Mouse (Mus musculus) brain, adult 2 months (tissue): ENCODE results near the gene Aldh9a1.

ENCODE experiments used
- DNase-seq: peaks from one replicate; pipeline ENCODE4 v3.0.0; 2011; ENCODE audit warnings: low read depth, low spot score

The Aldh9a1 gene

DNA sequence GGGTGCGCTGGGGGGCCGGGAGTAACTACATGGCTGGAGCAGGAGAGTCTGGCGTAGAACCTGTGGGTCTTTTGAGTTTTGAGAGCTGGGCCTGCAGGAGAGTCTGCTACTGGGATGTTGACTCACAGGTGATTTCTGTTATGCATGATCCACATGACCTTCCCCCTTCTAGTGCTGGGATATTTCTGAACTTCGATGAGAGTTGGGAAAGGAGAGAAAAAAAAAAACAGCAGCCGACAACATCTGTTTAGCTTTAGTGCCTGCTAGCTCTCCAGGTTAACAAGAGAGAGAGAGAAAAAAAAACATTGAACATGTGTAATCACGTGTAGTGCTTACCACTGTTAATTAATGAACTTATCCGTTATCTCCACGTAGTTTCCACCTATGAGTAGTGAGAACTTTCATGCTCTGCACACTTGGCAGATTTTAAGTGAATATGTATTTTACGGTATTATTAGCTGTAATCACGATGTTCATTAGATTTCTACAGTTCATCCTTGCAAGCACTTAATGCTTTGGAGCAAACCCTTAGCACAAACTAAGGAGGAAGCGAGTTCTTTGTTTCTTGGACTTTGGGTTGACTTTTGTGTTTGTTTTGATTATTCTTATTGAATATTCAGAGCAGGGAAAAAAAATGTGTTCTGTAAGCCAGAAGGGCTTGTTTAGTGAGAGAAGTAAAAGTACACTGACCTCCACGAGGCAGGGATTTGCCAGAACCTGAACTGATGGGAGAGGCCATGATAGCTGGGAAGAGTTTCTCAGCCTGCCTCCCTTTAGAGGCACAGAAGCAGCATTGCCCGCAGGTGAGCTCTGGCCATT lies 1.0 kb downstream of the Aldh9a1 start:
- no peak for DNase-seq

DNA sequence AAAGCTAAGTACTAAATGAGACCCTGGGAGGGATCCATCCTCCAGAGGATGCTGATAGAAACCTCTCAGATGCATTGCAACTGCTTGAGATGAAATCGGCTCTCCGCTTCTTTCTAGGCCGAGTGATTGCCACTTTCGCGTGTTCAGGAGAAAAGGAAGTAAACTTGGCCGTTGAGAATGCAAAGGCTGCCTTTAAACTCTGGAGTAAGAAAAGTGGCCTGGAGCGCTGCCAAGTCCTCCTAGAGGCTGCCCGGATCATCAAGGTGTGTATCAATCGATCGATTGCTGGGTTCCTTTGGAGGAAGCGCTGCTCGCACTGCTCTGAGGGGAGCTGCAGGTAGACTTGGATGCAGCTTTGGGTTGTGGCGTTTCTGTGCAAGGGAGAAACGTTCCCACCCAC lies 2.6 kb downstream of the Aldh9a1 start:
- no peak for DNase-seq

DNA sequence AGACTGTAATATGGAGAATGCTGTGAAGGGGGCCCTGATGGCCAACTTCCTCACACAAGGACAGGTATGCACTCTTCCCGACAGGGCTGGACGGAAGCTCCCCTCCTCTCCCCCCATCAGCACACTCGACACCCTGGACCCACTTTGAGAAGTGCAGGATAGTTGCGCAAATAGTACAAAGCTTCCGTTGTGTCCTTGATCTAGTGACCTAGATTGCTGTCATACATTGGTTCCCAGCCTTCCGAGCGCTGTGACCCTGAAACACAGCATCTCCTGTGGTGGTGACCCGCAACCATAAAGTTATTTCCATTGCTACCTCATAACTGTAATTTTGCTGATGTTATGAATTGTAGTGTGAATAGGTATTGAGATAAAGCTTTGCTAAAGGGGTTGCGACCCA lies 7.6 kb downstream of the Aldh9a1 start:
- no peak for DNase-seq

DNA sequence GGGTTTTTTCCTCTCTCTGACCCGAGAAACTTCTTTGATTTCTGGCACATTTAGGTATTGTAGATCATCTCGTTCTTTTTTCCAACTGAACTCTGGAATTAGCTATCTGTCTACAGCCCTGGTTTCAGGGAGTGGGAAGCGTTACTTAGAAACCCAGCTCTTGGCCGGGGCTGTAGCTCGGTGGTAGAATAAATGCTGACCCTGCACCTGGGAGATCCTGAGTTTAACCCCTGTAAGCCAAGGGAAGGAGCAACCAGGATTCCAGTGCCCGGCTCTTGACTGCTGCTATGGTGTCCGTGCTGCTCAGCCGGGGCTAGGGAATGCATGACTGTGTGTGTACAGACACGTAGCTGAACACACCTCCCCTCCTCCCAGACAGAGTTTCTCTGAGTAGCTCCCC lies 8.9 kb downstream of the Aldh9a1 start:
- no peak for DNase-seq

DNA sequence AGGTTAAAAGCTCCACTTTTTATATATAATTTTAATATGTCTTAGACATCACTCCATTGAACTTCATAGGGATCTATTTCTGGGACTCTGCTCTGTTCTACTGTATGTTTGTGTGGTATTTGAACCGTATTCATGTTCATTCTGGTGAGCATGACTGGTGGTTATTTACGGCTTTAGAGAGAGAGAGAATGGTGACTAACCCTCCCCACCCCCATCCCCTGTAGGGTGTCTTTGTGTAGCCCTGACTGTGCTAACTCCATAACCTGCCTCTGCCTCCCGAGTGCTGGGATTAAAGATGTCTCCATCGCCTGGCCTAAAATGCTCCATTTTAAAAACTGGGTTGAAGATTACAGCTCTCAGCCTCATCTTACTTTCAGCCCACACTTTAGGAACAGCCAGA lies 10.5 kb downstream of the Aldh9a1 start:
- DNase-seq, result peak; percentile 58

DNA sequence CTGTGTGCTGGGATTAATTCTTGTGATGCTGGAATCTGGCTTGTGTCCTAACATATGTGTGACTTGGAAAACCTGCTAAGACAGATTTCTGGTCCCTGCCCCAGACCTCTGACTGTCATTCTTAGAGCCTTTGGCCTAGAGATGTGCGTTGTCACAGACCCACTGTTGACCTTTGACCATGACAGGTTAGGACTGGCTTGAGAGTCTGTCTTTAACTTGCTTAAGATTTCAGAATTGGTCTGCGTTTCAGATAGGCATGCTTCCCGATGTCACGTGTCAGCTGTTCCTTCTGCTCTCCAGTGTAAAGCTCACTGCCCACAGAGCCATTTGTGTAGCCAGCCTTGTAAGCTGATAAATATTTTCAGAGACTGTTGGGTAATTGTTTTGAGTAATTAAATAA lies 13.0 kb downstream of the Aldh9a1 start:
- DNase-seq, result no peak

DNA sequence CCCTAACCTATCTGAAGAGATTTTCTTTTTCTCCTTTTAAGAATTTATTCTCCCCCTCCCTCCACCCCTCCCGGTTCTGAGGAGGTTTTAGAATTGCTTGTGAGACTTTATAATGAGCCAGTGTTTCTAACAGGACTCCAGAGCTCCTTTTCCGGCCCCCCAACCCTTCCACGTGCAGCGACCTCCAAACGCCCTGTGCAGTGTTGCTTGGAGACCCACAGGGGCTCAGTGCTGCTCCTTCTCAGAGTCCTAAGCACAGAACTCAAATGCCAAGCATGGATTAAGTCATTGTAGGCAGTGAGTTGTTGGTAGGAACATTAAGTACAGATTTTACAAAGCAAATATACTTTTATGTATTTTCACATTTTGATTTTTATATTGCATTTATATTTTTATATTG lies 13.5 kb downstream of the Aldh9a1 start:
- DNase-seq, result no peak

DNA sequence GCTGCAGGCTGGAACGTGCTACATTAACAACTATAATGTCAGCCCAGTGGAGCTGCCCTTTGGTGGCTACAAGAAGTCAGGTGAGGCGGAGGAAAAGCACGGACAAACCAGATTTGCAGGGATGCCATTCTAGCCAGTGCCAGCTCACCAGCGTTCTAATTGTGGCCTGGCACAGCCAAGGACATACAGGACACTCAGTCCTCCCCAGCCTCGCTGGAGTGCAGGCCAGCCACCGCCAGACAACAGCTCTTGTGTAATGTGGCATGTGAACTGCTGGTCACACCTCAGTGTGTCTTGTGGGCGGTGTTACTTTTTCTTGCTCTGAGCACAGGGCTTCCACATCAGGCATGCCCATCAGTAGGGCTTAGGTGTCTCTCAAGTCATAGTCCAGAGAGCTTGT lies 16.0 kb downstream of the Aldh9a1 start:
- peak; percentile 52 for DNase-seq

DNA sequence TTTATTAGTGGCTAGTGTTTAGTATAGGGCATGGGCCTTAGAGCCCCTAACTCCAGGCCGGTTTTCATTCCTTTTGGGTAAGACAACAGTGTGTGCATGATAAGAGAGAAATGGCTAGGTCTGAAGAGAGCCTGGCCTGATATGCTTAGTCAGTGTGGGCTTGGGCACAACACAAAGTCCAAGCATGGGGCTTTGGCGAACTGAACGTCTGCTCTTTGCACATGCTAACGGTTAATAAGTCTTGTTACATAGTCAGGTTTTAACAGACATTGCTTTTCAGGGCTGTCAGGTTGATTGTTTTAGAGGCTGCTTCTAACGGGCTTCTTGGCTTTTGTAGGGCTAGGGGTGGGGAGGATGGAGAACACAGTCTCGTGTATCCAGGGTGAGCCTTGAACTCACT lies 16.8 kb downstream of the Aldh9a1 start:
- DNase-seq, result no peak

DNA sequence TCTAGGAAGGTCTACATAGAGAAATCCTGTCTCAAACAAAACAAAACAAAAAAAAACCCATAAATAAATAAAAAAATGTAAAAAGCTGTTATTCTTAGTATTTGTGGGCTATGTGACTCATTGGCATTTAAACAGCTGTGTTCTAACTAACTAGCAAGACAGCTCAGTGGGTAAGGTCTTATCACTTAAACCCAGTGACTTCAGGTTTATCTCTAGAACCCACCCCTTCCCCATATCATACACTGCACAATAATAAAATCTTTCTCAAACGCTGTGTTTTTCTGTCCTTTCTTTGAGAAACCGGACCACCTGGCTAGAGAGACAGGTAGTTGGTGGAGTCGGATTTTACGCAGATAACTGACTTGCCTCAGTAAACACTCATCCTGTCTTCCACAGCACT lies 18.2 kb downstream of the Aldh9a1 start:
- DNase-seq, result no peak

DNA sequence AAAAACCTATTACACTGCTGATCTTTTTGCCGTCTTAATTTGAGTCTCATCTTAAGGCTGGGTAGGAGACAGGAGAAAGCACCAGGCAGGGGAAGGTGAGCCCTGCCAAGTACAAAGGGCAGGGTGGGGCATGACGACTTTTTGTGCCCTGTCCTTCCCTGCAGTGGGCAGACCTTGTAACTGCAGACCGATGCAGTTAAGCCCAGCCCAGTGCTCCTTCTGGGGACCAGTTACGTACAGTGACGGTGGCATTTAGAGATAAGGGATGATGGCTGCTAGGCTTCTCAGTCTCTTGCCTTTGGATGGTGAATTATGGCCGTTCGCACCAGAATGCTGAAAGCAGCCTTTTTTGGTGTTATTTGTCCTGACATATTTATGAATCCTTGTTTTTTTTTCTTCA lies 18.7 kb downstream of the Aldh9a1 start:
- DNase-seq, result no peak

DNA sequence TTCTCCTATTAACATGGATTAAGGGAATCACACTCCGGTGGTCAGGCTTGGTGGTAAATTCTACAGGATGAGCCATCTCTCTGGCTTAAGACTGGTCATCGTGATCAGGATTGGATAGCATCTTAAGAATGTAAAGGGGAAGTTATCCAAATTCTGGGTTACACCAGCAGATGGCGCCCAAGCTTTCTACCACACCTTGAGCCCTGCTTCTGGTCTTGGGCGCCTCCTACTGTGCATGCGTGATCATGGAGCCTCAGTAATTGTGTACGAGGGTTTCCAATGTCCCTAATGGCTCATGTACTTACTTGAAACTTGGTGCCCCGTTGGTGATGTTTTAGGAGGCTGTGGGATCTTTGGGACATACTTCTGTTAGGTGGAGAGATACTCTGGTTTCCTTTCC lies 20.1 kb downstream of the Aldh9a1 start:
- DNase-seq, result peak; percentile 94

DNA sequence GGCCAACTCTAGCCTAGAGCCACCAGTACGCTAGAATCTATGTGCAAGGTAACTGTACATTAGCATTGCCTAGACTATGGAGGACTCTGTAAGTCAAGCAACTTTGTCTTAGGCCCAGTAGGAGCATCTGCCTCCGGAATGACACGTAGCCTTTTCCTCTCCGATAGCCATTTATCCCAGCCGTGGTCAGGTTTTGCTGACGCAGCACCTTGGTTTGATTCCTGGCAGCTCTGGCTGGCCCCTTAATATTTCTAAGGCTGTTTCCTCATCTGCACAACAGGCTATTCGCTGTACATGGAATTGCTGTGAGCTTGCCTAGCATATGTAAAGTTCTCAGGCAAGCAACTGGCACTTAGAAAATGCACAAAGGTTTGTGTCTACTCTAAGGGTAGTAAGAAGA lies 22.9 kb downstream of the Aldh9a1 start:
- no peak for DNase-seq

DNA sequence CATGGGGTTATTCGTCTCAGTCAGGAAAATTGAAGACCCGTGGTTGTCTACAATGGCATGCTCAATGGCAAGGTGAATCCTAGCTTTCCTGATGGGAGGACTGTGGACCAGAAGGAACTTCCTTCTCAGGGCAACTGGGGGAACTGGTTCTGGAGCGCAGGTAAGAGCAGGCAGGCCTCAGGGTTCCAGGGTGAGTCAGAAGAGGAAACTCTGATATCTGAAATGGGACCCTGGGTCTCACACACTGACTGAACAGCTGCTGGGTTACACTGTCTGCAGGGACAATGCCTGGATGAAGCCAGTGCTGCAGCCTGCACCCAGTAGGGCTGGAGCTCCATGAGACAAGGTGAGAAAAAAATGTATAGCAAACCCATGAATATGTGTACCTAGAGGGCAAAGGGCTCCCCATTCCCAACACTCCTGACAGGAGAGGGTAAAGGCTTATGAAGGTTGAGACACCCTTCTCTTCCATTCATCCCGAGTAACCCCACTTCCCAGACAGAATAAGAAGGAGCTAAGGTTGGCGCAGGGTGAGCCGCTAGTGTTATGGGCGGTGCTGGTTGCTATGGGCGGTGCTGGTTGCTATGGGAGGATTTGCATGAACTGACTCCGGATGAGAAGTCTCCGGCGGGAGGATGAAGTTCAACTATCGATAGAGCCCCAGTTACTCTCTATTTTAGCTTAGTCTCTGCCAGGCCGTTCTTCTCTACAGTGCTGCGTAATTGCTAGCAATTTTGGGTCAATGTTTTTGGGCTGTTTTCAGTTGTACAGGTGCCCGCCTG lies 24.4 kb downstream of the Aldh9a1 start:
- DNase-seq, result peak; percentile 43

DNA sequence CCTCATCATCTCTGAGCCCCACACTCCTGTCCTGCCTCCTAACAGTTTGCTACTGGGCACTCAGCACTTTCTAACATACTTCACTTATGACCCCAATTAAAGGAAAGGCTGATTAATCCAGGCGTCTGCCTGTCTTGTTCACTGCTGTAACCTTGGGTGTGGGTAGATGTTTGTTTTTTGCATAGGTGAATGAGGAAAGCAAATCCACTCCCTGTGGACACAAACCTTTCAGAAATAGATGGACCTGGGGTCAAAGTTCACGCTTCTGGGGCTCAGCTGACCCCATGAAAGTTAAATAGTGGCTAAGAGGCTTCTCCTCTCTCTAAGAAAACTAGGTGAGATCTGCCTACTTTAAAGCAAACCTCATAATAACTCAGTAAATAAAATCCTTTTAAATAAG lies 25.2 kb downstream of the Aldh9a1 start:
- no peak for DNase-seq

DNA sequence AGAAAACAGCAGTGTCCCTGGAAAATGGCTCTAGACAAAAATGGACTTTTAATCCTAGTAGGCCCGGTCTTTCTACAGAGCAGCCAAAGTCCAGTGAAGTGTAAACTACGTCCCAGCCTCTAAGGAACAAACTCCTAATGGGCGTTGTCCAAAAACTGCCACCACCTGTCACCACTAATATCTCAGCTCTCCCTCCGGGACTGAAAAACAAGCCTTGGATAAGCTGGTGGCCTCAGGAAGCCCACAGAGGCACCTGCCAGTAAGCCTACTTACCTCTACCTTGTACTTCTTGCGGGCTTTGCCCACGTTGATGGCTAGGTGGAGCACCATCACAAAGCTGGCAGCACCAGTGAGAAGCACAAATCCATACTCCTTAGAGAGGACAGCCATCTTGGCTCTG lies 28.2 kb downstream of the Aldh9a1 start:
- no peak for DNase-seq

DNA sequence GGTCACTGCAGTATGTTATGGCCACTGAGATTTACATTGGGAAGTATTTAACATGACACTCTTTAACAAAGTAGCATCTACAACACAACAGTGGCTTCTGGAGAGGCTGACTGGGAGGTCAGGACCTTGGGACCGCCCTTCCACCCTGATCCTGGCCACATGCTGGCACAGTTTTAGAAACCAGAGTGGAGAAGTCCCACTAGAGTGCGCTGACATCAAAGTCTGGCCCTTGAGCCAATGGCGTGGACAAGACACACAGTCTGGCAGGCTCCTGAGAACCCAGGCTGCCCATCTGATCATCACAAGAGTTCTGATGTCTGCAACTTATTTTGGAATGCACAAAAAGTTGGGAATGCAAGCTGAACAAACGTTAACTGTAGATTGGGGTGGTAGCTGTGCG lies 30.0 kb downstream of the Aldh9a1 start:
- no peak for DNase-seq

DNA sequence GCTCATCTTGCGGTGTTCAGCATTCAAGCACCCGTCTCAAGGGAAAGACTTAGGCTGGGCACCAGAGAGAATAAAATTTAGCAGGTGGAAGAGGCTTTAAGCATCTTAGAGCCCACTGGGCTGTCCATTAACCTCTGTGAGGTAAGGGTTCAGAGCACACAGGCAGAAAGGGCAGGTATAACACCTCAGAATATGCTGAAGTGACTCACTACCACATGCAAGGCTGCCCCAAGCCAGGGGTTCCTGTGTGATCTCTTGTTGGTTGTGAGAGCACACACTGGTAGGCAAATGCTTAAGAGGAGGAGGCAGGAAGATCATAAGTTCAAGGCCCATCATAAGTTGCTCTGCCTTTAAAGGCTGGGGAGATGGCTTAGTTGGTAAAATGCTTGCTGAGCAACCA lies 30.4 kb downstream of the Aldh9a1 start:
- no peak for DNase-seq

DNA sequence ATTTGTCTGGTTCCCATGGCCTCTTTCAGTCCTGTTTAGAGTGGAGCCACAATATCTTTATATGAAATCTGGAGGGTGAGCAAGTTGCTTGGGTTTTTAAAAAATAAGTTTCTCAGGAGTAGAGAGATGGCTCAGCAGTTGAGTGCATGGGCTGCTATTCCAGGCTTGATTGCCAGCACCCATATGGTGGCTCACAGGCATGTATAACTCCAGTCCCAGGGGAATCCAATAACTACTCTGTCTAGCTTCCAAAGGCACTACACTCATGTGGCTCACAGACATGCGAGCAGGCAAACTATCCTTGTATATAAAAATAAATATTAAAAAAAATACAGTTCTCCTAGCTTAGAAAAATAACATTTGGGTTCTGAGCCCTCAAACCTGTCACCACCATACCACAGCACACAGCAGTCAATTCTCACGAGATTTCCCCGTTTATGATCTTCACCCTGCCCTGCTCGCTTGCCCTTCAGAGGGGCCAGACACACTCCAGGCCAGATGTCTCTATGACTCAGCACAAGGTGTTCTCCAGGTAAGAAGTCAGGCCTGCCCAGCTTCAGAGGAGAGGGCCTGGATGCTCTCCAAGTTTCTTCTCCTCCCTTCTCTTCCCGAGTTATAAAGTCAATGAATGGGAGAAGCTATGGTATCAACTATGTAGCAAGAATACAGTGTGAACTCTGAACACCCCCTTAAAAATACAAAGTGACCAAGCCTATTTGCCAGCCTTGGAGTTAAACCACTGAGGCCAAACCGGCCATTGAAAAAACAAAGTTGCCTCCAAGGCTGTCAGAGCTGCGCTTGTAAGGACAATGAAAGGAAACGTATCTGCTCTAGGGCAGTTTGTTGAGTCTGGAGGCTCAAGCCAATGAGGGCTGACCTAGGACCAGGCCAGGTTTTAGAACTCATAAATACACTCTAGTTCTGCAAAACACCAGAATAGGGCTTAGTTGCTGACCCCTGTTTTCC lies 31.5 kb downstream of the Aldh9a1 start:
- DNase-seq, result no peak

DNA sequence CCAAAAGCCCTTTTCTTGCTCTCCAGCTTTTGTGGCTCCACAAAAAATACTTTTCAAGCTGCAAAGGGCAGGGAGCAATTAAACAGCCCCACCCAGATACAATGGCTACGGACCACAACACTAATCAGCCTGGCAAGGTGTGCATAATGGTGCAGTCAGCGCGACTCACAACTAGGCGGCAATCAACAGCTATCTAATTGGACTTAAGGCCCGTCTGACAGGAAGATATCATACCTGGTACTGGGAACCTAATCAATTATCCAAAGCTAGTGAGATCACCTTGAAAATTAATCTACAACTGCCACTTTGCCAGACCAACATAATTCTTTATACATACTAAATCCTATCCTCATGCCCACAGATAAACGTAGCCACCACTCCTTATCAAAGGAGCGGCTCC lies 32.5 kb downstream of the Aldh9a1 start:
- DNase-seq, result no peak

DNA sequence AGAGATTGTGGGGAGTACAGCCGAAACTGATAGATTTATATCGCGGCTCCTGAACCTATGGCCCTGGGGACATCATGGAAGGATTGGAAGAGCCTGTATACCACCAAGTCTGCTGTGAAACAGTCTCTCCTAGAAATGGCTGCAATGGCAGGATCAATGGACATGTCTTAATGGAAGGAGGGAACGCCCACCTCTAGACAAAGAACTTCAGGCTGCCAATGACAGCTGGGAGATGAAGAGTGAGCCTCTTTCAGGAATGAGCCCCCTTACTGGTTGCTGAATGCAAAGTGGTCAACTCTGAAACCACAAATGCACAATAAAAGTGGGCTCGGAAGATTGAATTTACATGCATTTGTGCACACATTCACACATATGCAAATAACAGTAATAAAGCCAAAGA lies 33.0 kb downstream of the Aldh9a1 start:
- no peak for DNase-seq

DNA sequence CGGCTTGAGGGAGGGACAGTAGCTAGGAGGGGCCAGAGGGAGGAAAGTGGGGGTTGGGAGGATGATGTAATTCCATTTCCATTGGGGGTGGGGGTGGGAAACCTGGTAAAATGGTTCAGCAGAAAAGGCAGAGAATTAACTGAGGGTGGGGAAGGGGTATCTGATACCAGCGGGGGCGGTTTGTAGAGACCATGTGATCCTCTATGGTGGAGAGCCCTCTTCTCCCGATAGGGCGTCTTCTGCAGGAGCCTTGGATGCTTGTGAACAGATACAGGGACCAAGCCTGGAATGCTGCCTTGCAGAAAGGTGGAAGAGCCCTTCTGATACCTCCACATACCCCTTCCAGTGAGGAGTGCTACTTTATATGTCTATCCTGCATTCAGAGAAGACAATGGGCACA lies 33.4 kb downstream of the Aldh9a1 start:
- no peak for DNase-seq
